Comparison of ENCODE assay signal across 10 mouse cellular contexts in the genomic region with DNA sequence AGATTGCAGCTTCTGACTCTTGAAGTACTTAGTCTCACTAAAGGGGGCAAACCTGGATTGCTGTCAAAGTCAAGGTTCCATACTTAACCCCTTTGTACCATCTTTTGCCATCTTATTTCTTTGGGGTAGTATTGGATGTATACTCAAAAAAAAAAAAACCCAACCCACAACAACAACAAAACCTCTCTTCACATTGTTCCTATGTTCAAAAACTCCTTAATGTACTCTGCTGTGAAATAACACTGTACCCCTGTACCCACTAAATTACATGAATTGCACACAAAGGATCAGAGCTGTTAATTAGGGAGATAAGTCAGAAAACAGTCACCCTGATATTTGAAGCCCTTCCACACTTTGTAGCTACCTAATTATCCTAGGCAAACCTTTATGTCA. TPM values are rescaled to one million over a fixed set of nuclear protein-coding genes. Genes with fewer than 3 reads are reported as not detected.
DNase-seq lines count a peak whose midpoint lies in the region; ATAC-seq and TF ChIP-seq lines count a peak whose summit lies in the region.
"Had no signal": no experiment of that assay in that cellular context is flagged by ENCODE, and none has a peak within 500 bp of the region (broad histone marks: within the 10 kb centered on the region; RNA-seq: fewer than 3 reads in every experiment).

No protein-coding gene starts in this region.

- peak overlapping the region; percentile 55 for H3K9ac ChIP-seq in lung, embryonic 14.5 days
- no peak overlapping the region; the same call in 1 of the 2 replicates for H3K9ac ChIP-seq in limb, embryonic 11.5 days (ENCODE audit: low read length)
- H3K9ac ChIP-seq in neural tube, embryonic 15.5 days (replicated peaks), result peak overlapping the region; percentile 69; the same call in 1 of the 2 replicates

- peak overlapping the region; percentile 84 for H3K4me2 ChIP-seq in lung, embryonic 14.5 days
- peak overlapping the region; percentile 65; the same call in 1 of the 2 replicates for H3K4me2 ChIP-seq in limb, embryonic 11.5 days (ENCODE audit: low read depth, severe bottlenecking)
- peak overlapping the region; percentile 72 for H3K4me2 ChIP-seq in neural tube, embryonic 15.5 days

- intact Hi-C loops in left cerebral cortex, postnatal 36 days (cut with DNase I), result no loop called here

- H3K36me3 ChIP-seq in lung, embryonic 14.5 days (ENCODE audit: insufficient read depth), result no peaks in the 10 kb centered on the region
- no peaks in the 10 kb centered on the region; the same call in 1 of the 2 replicates for H3K36me3 ChIP-seq in forebrain, embryonic 10.5 days (replicated peaks)
- H3K36me3 ChIP-seq in limb, embryonic 11.5 days (ENCODE audit: control insufficient read depth, insufficient read depth, low read length), result no peaks in the 10 kb centered on the region
- no peaks in the 10 kb centered on the region for H3K36me3 ChIP-seq in neural tube, embryonic 15.5 days

- H3K27me3 ChIP-seq in lung, embryonic 14.5 days (ENCODE audit: insufficient read depth, low read length), result no peaks in the 10 kb centered on the region
- no peaks in the 10 kb centered on the region for H3K27me3 ChIP-seq in forebrain, embryonic 10.5 days (ENCODE audit: poor library complexity, severe bottlenecking)
- no peaks in the 10 kb centered on the region for H3K27me3 ChIP-seq in limb, embryonic 11.5 days (ENCODE audit: control insufficient read depth, insufficient read depth, low read length)
- H3K27me3 ChIP-seq in neural tube, embryonic 15.5 days (replicated peaks), result no peaks in the 10 kb centered on the region; the same call in 1 of the 2 replicates

- no peaks in the 10 kb centered on the region for H3K9me3 ChIP-seq in lung, embryonic 14.5 days (ENCODE audit: low read depth, low read length)
- H3K9me3 ChIP-seq in forebrain, embryonic 10.5 days, result no peaks in the 10 kb centered on the region
- H3K9me3 ChIP-seq in limb, embryonic 11.5 days (ENCODE audit: control insufficient read depth, low read length), result no peaks in the 10 kb centered on the region
- H3K9me3 ChIP-seq in neural tube, embryonic 15.5 days (replicated peaks), result no peaks in the 10 kb centered on the region

- no peak overlapping the region for H3K27ac ChIP-seq in lung, embryonic 14.5 days (ENCODE audit: low read depth)
- peak overlapping the region; percentile 100 for H3K27ac ChIP-seq in forebrain, embryonic 10.5 days
- H3K27ac ChIP-seq in limb, embryonic 11.5 days (replicated peaks; ENCODE audit: low read depth, low read length), result no peak overlapping the region
- peak overlapping the region; percentile 82 for H3K27ac ChIP-seq in neural tube, embryonic 15.5 days (replicated peaks)

- DNase-seq in lung, embryonic 14.5 days, result no peak
- DNase-seq in lung, postnatal 25 days (ENCODE audit: low spot score), result no peak
- no peak for DNase-seq in forebrain, embryonic 10.5 days (ENCODE audit: extremely low spot score, low spot score)
- no peak for DNase-seq in limb, embryonic 11.5 days (ENCODE audit: low spot score)
- DNase-seq in urinary bladder, postnatal 36 days (ENCODE audit: low spot score in 2 of 2), result no peak
- no peak for DNase-seq in layer of hippocampus, postnatal 25 days (ENCODE audit: extremely low spot score in 1 of 2, low spot score in 1 of 2)
- no peak for DNase-seq in left cerebral cortex, postnatal 36 days (ENCODE audit: low spot score in 2 of 2)

- TF ChIP-seq CTCF in lung, embryonic 14.5 days (IDR thresholded peaks at IDR 0.05; ENCODE audit: low read depth), result no peak

- H3K4me1 ChIP-seq in lung, embryonic 14.5 days (ENCODE audit: insufficient read depth), result 0 out of 2 replicates have a peak, but pooled peaks cover 3% of the 10 kb centered on the region
- H3K4me1 ChIP-seq in forebrain, embryonic 10.5 days, result peaks cover 23% of the 10 kb centered on the region
- H3K4me1 ChIP-seq in limb, embryonic 11.5 days (ENCODE audit: control insufficient read depth, insufficient read depth, low read length), result no peaks in the 10 kb centered on the region
- H3K4me1 ChIP-seq in neural tube, embryonic 15.5 days, result peaks cover 26% of the 10 kb centered on the region

- peak overlapping the region; percentile 98 for H3K4me3 ChIP-seq in lung, embryonic 14.5 days (ENCODE audit: low read depth, low read length)
- H3K4me3 ChIP-seq in forebrain, embryonic 10.5 days, result peak overlapping the region; percentile 97
- peak overlapping the region; percentile 82 for H3K4me3 ChIP-seq in limb, embryonic 11.5 days (ENCODE audit: low read depth, low read length)
- peak overlapping the region; percentile 84 for H3K4me3 ChIP-seq in neural tube, embryonic 15.5 days (replicated peaks)

- no peak for ATAC-seq in lung, embryonic 14.5 days (ENCODE audit: insufficient read depth)
- ATAC-seq in limb, embryonic 11.5 days (ENCODE audit: insufficient number of reproducible peaks, low FRiP score, low TSS enrichment, low read depth), result no peak
- ATAC-seq in neural tube, embryonic 15.5 days (ENCODE audit: low FRiP score), result no peak

RNA-seq across cellular contexts. Expression of gene Morf4l1, which starts 0.7 kb away (rescaled TPM):
- polyA plus RNA-seq in lung, embryonic 14.5 days (2014; fragmentation: Nextera tagmentation; extraction: Ambion mirVana), result 416 and 446 TPM in 2 replicates
- 528 and 553 TPM in 2 replicates for polyA plus RNA-seq in forebrain, embryonic 10.5 days (2016; fragmentation: Nextera tagmentation; extraction: Ambion mirVana)
- 470 and 473 TPM in 2 replicates for polyA plus RNA-seq in limb, embryonic 11.5 days (2014; fragmentation: Nextera tagmentation; extraction: Ambion mirVana)
- polyA plus RNA-seq in neural tube, embryonic 15.5 days (2015; fragmentation: Nextera tagmentation; extraction: Ambion mirVana), result 520 and 554 TPM in 2 replicates
- total RNA-seq in layer of hippocampus, postnatal 25 days (2021), result 100 to 1,000 TPM; 401 to 432 TPM
- 100 to 1,000 TPM; 412 to 425 TPM for total RNA-seq in left cerebral cortex, postnatal 36 days (2021)

RNA-seq across cellular contexts. Expression of gene Adamts7, which starts 47.6 kb away (rescaled TPM):
- polyA plus RNA-seq in lung, embryonic 14.5 days (2014; fragmentation: Nextera tagmentation; extraction: Ambion mirVana), result 23.8 and 30.4 TPM in 2 replicates
- polyA plus RNA-seq in forebrain, embryonic 10.5 days (2016; fragmentation: Nextera tagmentation; extraction: Ambion mirVana), result 16.7 and 17.2 TPM in 2 replicates
- polyA plus RNA-seq in limb, embryonic 11.5 days (2014; fragmentation: Nextera tagmentation; extraction: Ambion mirVana), result 12.7 and 14.3 TPM in 2 replicates
- polyA plus RNA-seq in neural tube, embryonic 15.5 days (2015; fragmentation: Nextera tagmentation; extraction: Ambion mirVana), result 8.0 and 8.5 TPM in 2 replicates
- total RNA-seq in layer of hippocampus, postnatal 25 days (2021), result under 1 TPM; 0.62 to 0.77 TPM
- total RNA-seq in left cerebral cortex, postnatal 36 days (2021), result under 1 TPM; 0.30 to 0.43 TPM
- total RNA-seq: monocyte, adult 5-6 weeks had no signal
- polyA plus RNA-seq: activated CD4-positive, CD25-positive, alpha-beta regulatory T cell, adult 4 months had no signal

Comparison
In these comparisons a context has a peak if more than half of its experiments do, and no peak if none do; other contexts are left out.
1. H3K27ac ChIP-seq: peak in forebrain, embryonic 10.5 days (single experiment) and neural tube, embryonic 15.5 days (single experiment); none in lung, embryonic 14.5 days (single experiment) and limb, embryonic 11.5 days (single experiment).
2. Peak in every context shown above with its lines, with median percentiles within 50 percentile points of each other: H3K4me2 ChIP-seq and H3K4me3 ChIP-seq.